Mouse (Mus musculus): ENCODE data around the gene Tnc. TPM values are rescaled to one million over a fixed set of nuclear protein-coding genes. Genes with fewer than 3 reads are reported as not detected.

Tnc gene
- polyA plus RNA-seq (2016; fragmentation: Nextera tagmentation; extraction: Ambion mirVana), result 1.2 TPM in 2 replicates

- Histone ChIP-seq H3K27ac (no peak within 1 kb of the TSS), H3K36me3 (replicated peaks) (no peaks in the 10 kb centered on the region), H3K4me3 (peak within 1 kb of the TSS; percentile 49), H3K4me1 (peaks cover 14% of the 10 kb centered on the region), H3K9me3 (no peaks in the 10 kb centered on the region), H3K27me3 (ENCODE audit: poor library complexity, severe bottlenecking) (peaks cover 49% of the 10 kb centered on the region)
- DNase-seq (ENCODE audit: extremely low spot score, low spot score), result peak; percentile 22
- WGBS, result under 1% methylated on average over 26 of the region's 26 CpGs
These were observed at the start of gene Tnc for GRCm38 (mm10) chr4:64046831-64047493. Gene Tnc, minus strand, starts transcription at chr4:64047015.

- Histone ChIP-seq H3K4me1 (no peaks in the 10 kb centered on the region), H3K36me3 (replicated peaks) (no peaks in the 10 kb centered on the region), H3K9me3 (no peaks in the 10 kb centered on the region), H3K4me3 (no peak overlapping the region), H3K27me3 (ENCODE audit: poor library complexity, severe bottlenecking) (no peaks in the 10 kb centered on the region), H3K27ac (no peak overlapping the region)
- no peak for DNase-seq (ENCODE audit: extremely low spot score, low spot score)
- WGBS, result 88% methylated on average over 5 of the region's 5 CpGs
These were observed 47.4 kb upstream of the Tnc start for GRCm38 (mm10) chr4:64094221-64094620.

- WGBS, result 95% methylated on average over 1 of the region's 1 CpGs
- no peak overlapping the region for H3K4me3 ChIP-seq
These were observed 46.0 kb upstream of the Tnc start for GRCm38 (mm10) chr4:64092857-64093256.

GRCm38 (mm10) chr4:64089378-64089777, 42.6 kb upstream of the Tnc start:
- H3K9me3 ChIP-seq, result no peaks in the 10 kb centered on the region
- 88% methylated on average over 2 of the region's 2 CpGs for WGBS
- H3K27ac ChIP-seq, result no peak overlapping the region
- H3K4me1 ChIP-seq, result no peaks in the 10 kb centered on the region
- H3K36me3 ChIP-seq (replicated peaks), result no peaks in the 10 kb centered on the region
- no peak overlapping the region for H3K4me3 ChIP-seq
- H3K27me3 ChIP-seq (ENCODE audit: poor library complexity, severe bottlenecking), result no peaks in the 10 kb centered on the region
- DNase-seq (ENCODE audit: extremely low spot score, low spot score), result no peak

More at GRCm38 (mm10) chr4:64092857-64093256, 46.0 kb upstream of the Tnc start:
- Histone ChIP-seq H3K9me3 (no peaks in the 10 kb centered on the region), H3K4me1 (no peaks in the 10 kb centered on the region), H3K36me3 (replicated peaks) (no peaks in the 10 kb centered on the region), H3K27ac (no peak overlapping the region), H3K27me3 (ENCODE audit: poor library complexity, severe bottlenecking) (no peaks in the 10 kb centered on the region)
- no peak for DNase-seq (ENCODE audit: extremely low spot score, low spot score)

- no peaks in the 10 kb centered on the region for H3K4me1 ChIP-seq
- no peaks in the 10 kb centered on the region for H3K9me3 ChIP-seq
- WGBS, result 94% methylated on average over 2 of the region's 2 CpGs
- no peaks in the 10 kb centered on the region for H3K27me3 ChIP-seq (ENCODE audit: poor library complexity, severe bottlenecking)
- DNase-seq (ENCODE audit: extremely low spot score, low spot score), result no peak
- H3K4me3 ChIP-seq, result no peak overlapping the region
- no peak overlapping the region for H3K27ac ChIP-seq
- H3K36me3 ChIP-seq (replicated peaks), result no peaks in the 10 kb centered on the region
These were observed 40.9 kb upstream of the Tnc start for GRCm38 (mm10) chr4:64087675-64088074.

GRCm38 (mm10) chr4:64085993-64086567, 39.3 kb upstream of the Tnc start:
- H3K27ac ChIP-seq, result no peak overlapping the region
- H3K9me3 ChIP-seq, result no peaks in the 10 kb centered on the region
- WGBS, result 94% methylated on average over 1 of the region's 1 CpGs
- no peaks in the 10 kb centered on the region for H3K27me3 ChIP-seq (ENCODE audit: poor library complexity, severe bottlenecking)
- no peak overlapping the region for H3K4me3 ChIP-seq
- no peaks in the 10 kb centered on the region for H3K4me1 ChIP-seq
- no peak for DNase-seq (ENCODE audit: extremely low spot score, low spot score)
- H3K36me3 ChIP-seq (replicated peaks), result no peaks in the 10 kb centered on the region

GRCm38 (mm10) chr4:64083858-64084257, 37.0 kb upstream of the Tnc start:
- Histone ChIP-seq H3K27ac (no peak overlapping the region), H3K4me3 (no peak overlapping the region), H3K4me1 (no peaks in the 10 kb centered on the region), H3K36me3 (replicated peaks) (no peaks in the 10 kb centered on the region), H3K9me3 (no peaks in the 10 kb centered on the region), H3K27me3 (ENCODE audit: poor library complexity, severe bottlenecking) (no peaks in the 10 kb centered on the region)
- DNase-seq (ENCODE audit: extremely low spot score, low spot score), result no peak
- WGBS, result 76% methylated on average over 5 of the region's 5 CpGs

GRCm38 (mm10) chr4:64078029-64078619, 31.3 kb upstream of the Tnc start:
- no peak overlapping the region for H3K4me3 ChIP-seq
- no peak for DNase-seq (ENCODE audit: extremely low spot score, low spot score)
- 92% methylated on average over 2 of the region's 2 CpGs for WGBS
- H3K4me1 ChIP-seq, result no peaks in the 10 kb centered on the region
- H3K36me3 ChIP-seq (replicated peaks), result no peaks in the 10 kb centered on the region
- H3K9me3 ChIP-seq, result no peaks in the 10 kb centered on the region
- H3K27ac ChIP-seq, result no peak overlapping the region
- H3K27me3 ChIP-seq (ENCODE audit: poor library complexity, severe bottlenecking), result no peaks in the 10 kb centered on the region

GRCm38 (mm10) chr4:64076349-64077025, 29.7 kb upstream of the Tnc start:
- no peaks in the 10 kb centered on the region for H3K27me3 ChIP-seq (ENCODE audit: poor library complexity, severe bottlenecking)
- 81% methylated on average over 6 of the region's 6 CpGs for WGBS
- H3K27ac ChIP-seq, result no peak overlapping the region
- no peak for DNase-seq (ENCODE audit: extremely low spot score, low spot score)
- H3K36me3 ChIP-seq (replicated peaks), result no peaks in the 10 kb centered on the region
- no peak overlapping the region for H3K4me3 ChIP-seq
- H3K9me3 ChIP-seq, result no peaks in the 10 kb centered on the region
- no peaks in the 10 kb centered on the region for H3K4me1 ChIP-seq

- H3K4me1 ChIP-seq, result no peaks in the 10 kb centered on the region
- no peak overlapping the region for H3K4me3 ChIP-seq
- H3K27ac ChIP-seq, result no peak overlapping the region
- no peaks in the 10 kb centered on the region for H3K36me3 ChIP-seq (replicated peaks)
- H3K9me3 ChIP-seq, result no peaks in the 10 kb centered on the region
- no peak for DNase-seq (ENCODE audit: extremely low spot score, low spot score)
- no peaks in the 10 kb centered on the region for H3K27me3 ChIP-seq (ENCODE audit: poor library complexity, severe bottlenecking)
These were observed 27.9 kb upstream of the Tnc start for GRCm38 (mm10) chr4:64074725-64075124.

GRCm38 (mm10) chr4:64067394-64067793, 20.6 kb upstream of the Tnc start:
- 91% methylated on average over 7 of the region's 7 CpGs for WGBS
- Histone ChIP-seq H3K4me1 (peaks cover 3% of the 10 kb centered on the region), H3K36me3 (replicated peaks) (no peaks in the 10 kb centered on the region), H3K4me3 (no peak overlapping the region), H3K9me3 (no peaks in the 10 kb centered on the region), H3K27ac (no peak overlapping the region), H3K27me3 (ENCODE audit: poor library complexity, severe bottlenecking) (no peaks in the 10 kb centered on the region)
- DNase-seq (ENCODE audit: extremely low spot score, low spot score), result no peak

- Histone ChIP-seq H3K27me3 (ENCODE audit: poor library complexity, severe bottlenecking) (no peaks in the 10 kb centered on the region), H3K27ac (0 out of 2 replicates have a peak overlapping the region, but pooled peaks have one; percentile 6), H3K4me1 (peaks cover 3% of the 10 kb centered on the region), H3K36me3 (replicated peaks) (no peaks in the 10 kb centered on the region), H3K9me3 (no peaks in the 10 kb centered on the region), H3K4me3 (no peak overlapping the region)
- DNase-seq (ENCODE audit: extremely low spot score, low spot score), result no peak
- 60% methylated on average over 10 of the region's 10 CpGs for WGBS
These were observed 18.5 kb upstream of the Tnc start for GRCm38 (mm10) chr4:64065266-64065665.

- no peaks in the 10 kb centered on the region for H3K36me3 ChIP-seq (replicated peaks)
- DNase-seq (ENCODE audit: extremely low spot score, low spot score), result no peak
- H3K27ac ChIP-seq, result no peak overlapping the region
- H3K4me1 ChIP-seq, result no peaks in the 10 kb centered on the region
- 62% methylated on average over 6 of the region's 6 CpGs for WGBS
- no peaks in the 10 kb centered on the region for H3K9me3 ChIP-seq
- H3K4me3 ChIP-seq, result no peak overlapping the region
- H3K27me3 ChIP-seq (ENCODE audit: poor library complexity, severe bottlenecking), result no peaks in the 10 kb centered on the region
These were observed 12.0 kb upstream of the Tnc start for GRCm38 (mm10) chr4:64058856-64059231.

All from forebrain, embryonic 10.5 days (tissue).